Mouse (Mus musculus): Measurements from ENCODE around the gene Rae1.

The Rae1 gene

DNA sequence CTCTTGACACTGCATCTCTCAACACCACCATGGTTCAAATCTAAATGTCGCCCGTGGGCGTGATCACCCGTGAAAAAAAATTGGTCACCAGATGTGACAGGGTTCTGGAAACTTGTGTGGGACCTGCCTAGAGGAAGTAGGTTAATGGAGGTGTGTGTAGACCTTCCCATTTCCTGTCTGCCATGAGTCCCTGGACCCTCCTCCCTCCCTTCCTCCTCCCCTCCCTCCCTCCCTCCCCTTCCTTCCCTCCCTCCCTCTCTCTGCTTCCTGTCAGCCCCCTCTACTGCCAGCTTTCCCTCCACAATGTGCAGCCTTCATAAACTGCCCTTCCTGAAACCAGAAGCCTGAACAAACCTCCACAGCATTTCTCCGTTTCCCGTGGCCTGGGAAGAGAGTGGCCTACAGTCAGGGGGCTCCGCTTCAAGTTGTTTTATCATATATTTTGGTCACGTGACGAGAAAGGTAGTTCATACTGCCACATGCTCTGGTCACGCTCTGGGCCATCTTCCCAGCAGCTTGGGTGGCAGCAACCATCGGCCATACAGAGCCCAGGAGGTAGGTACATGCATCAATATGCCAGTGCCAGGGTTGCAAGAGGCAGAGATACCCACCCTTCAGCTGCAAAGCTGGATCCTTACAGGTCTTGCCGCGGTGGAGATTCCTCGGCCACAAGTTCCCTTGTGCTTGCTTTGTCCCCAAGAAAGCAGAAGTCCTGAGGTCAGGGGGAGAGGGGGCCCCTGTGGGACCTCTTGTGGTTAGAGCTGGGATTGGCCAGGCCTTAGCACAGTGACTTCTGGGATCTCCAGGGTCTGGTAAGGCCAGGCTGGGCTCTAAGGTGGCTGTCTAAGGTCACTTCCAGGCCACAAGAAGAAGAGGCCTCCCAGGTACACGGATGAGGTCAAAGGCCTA lies 61.8 kb downstream of the Rae1 start:
- peaks cover 17% of the 10 kb centered on the region for H3K9me3 ChIP-seq (ENCODE audit: low read length)

DNA sequence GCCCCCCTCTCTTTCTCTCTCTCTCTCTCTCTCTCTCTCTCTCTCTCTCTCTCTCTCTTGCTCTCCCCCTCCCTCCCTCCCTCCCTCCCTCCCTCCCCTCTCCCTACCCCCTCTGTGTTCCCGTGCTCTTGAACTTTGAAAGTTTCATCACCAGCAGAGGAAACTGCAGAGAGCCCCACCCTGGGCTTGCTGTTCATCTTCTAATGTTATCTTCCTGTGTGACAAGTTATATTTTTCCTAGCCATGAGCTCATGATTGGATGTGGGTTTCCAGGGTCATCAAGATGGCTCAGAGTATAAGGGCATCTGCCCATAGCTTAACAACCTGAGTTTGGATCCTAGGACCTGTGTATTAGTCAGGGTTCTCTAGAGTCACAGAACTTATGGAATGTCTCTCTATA lies 63.3 kb downstream of the Rae1 start:
- H3K9me3 ChIP-seq (ENCODE audit: low read length): peaks cover 30% of the 10 kb centered on the region
- no peak overlapping the region for H3K4me3 ChIP-seq (replicated peaks; ENCODE audit: low read length)
- H3K27me3 ChIP-seq (ENCODE audit: insufficient read depth, low read length): no peaks in the 10 kb centered on the region; the same call in 1 of the 2 replicates
- H3K4me1 ChIP-seq (replicated peaks; ENCODE audit: low read depth, low read length): peaks cover 21% of the 10 kb centered on the region
- no peak for TF ChIP-seq CTCF (conservative IDR thresholded peaks at IDR 0.05; ENCODE audit: low read length)
- TF ChIP-seq POU5F1 (IDR thresholded peaks at IDR 0.05; ENCODE audit: borderline replicate concordance, low read length): no peak
- no peak for TF ChIP-seq NANOG (IDR thresholded peaks at IDR 0.05; ENCODE audit: borderline replicate concordance, low read length)
- no peaks in the 10 kb centered on the region for H3K36me3 ChIP-seq (ENCODE audit: insufficient read depth, low read length)

More for the DNA sequence above, 61.8 kb downstream of the Rae1 start:
- Histone ChIP-seq H3K27me3 (ENCODE audit: insufficient read depth, low read length) (no peaks in the 10 kb centered on the region; the same call in 1 of the 2 replicates), H3K4me3 (replicated peaks; ENCODE audit: low read length) (no peak overlapping the region), H3K36me3 (ENCODE audit: insufficient read depth, low read length) (no peaks in the 10 kb centered on the region), H3K4me1 (replicated peaks; ENCODE audit: low read depth, low read length) (peaks cover 35% of the 10 kb centered on the region)
- no peak for TF ChIP-seq NANOG (IDR thresholded peaks at IDR 0.05; ENCODE audit: borderline replicate concordance, low read length)
- no peak for TF ChIP-seq POU5F1 (IDR thresholded peaks at IDR 0.05; ENCODE audit: borderline replicate concordance, low read length)
- no peak for TF ChIP-seq CTCF (conservative IDR thresholded peaks at IDR 0.05; ENCODE audit: low read length)

DNA sequence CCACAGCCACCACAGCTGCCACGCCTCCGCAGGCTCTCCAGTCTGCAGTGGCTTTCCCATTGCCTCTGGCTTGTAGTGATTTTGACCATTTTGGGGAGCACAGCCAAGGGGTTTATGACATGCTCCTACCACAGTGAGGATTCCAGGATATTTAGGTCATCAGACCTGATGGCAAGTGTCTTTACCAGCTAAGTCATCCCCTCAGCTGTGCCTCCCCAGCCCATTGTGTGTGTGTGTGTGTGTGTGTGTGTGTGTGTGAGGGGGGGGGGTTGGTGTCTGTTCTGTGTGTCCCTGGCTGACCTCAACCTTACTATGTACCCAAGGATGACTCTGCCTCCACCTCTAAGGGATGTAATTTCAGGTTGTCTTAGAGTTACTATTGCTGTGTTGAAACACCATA lies 64.9 kb downstream of the Rae1 start:
- Histone ChIP-seq H3K9me3 (ENCODE audit: low read length) (peaks cover 35% of the 10 kb centered on the region), H3K27me3 (ENCODE audit: insufficient read depth, low read length) (no peaks in the 10 kb centered on the region; the same call in 1 of the 2 replicates), H3K4me1 (replicated peaks; ENCODE audit: low read depth, low read length) (peaks cover 14% of the 10 kb centered on the region; the same call in 1 of the 2 replicates), H3K36me3 (ENCODE audit: insufficient read depth, low read length) (no peaks in the 10 kb centered on the region), H3K4me3 (replicated peaks; ENCODE audit: low read length) (no peak overlapping the region)
- TF ChIP-seq NANOG (IDR thresholded peaks at IDR 0.05; ENCODE audit: borderline replicate concordance, low read length): no peak
- TF ChIP-seq CTCF (conservative IDR thresholded peaks at IDR 0.05; ENCODE audit: low read length): no peak
- TF ChIP-seq POU5F1 (IDR thresholded peaks at IDR 0.05; ENCODE audit: borderline replicate concordance, low read length): no peak
